Mouse (Mus musculus) ES-CJ7 (cell line): Measurements from ENCODE around the gene C1qtnf5.

Experiments
- DNase-seq: peaks from one replicate; pipeline ENCODE4 v3.0.0; 2011; ENCODE audit warnings: low read depth, low spot score

Gene C1qtnf5

GRCm38 (mm10) chr9:44107110-44107509 is at the start of gene C1qtnf5:
C1qtnf5 (plus strand) TSS chr9:44107245.
- no peak for DNase-seq

- DNase-seq, result no peak
Observed at GRCm38 (mm10) chr9:44058606-44059005, 48.4 kb upstream of the C1qtnf5 start.

GRCm38 (mm10) chr9:44065177-44065576 is 41.9 kb upstream of the C1qtnf5 start:
- DNase-seq, result peak; percentile 30

- peak; percentile 99 for DNase-seq
Observed at GRCm38 (mm10) chr9:44066785-44067225, 40.2 kb upstream of the C1qtnf5 start, which contains the start of gene Usp2. Usp2 (plus strand) TSS chr9:44067021.

GRCm38 (mm10) chr9:44067241-44067959 is 39.6 kb upstream of the C1qtnf5 start:
- DNase-seq, result peak; percentile 38

GRCm38 (mm10) chr9:44067960-44068330 is 39.1 kb upstream of the C1qtnf5 start:
- peak; percentile 23 for DNase-seq

- DNase-seq, result no peak
Observed at GRCm38 (mm10) chr9:44069252-44069651, 37.8 kb upstream of the C1qtnf5 start.

GRCm38 (mm10) chr9:44070113-44070843 is 36.8 kb upstream of the C1qtnf5 start:
- DNase-seq, result no peak

GRCm38 (mm10) chr9:44070844-44071231 is 36.2 kb upstream of the C1qtnf5 start:
- DNase-seq, result no peak

- no peak for DNase-seq
Observed at GRCm38 (mm10) chr9:44071914-44072598, 35.0 kb upstream of the C1qtnf5 start.

GRCm38 (mm10) chr9:44072599-44072915 is 34.5 kb upstream of the C1qtnf5 start:
- DNase-seq, result no peak

- DNase-seq, result no peak
Observed at GRCm38 (mm10) chr9:44073115-44073514, 33.9 kb upstream of the C1qtnf5 start.

- DNase-seq, result peak; percentile 91
Observed at GRCm38 (mm10) chr9:44074395-44075275, 32.4 kb upstream of the C1qtnf5 start.

GRCm38 (mm10) chr9:44075276-44075995 is 31.6 kb upstream of the C1qtnf5 start:
- no peak for DNase-seq

GRCm38 (mm10) chr9:44075996-44076763 is 30.9 kb upstream of the C1qtnf5 start:
- no peak for DNase-seq

GRCm38 (mm10) chr9:44076764-44077120 is 30.3 kb upstream of the C1qtnf5 start:
- peak; percentile 80 for DNase-seq

- no peak for DNase-seq
Observed at GRCm38 (mm10) chr9:44077266-44077910, 29.7 kb upstream of the C1qtnf5 start.

GRCm38 (mm10) chr9:44078136-44078797 is 28.8 kb upstream of the C1qtnf5 start:
- no peak for DNase-seq
